Comparison of ENCODE assay signal across 26 mouse cellular contexts in genomic region chr13:18797555-18797954, GRCm38 (mm10).
DNase-seq lines count a peak whose midpoint lies in the region; ATAC-seq and TF ChIP-seq lines count a peak whose summit lies in the region.
"Had no signal": no experiment of that assay in that cellular context is flagged by ENCODE, and none has a peak within 500 bp of the region (broad histone marks: within the 10 kb centered on the region; RNA-seq: fewer than 3 reads in every experiment).

No protein-coding gene starts in this region.

- intact Hi-C loops in heart, postnatal 14 days (cut with DNase I): no loop called here

- no peaks in the 10 kb centered on the region for H3K4me1 ChIP-seq in heart, embryonic 12.5 days (replicated peaks)
- no peaks in the 10 kb centered on the region for H3K4me1 ChIP-seq in midbrain, embryonic 14.5 days (ENCODE audit: control insufficient read depth, insufficient read depth, low read length)
- no peaks in the 10 kb centered on the region for H3K4me1 ChIP-seq in midbrain, postnatal 0 days (ENCODE audit: insufficient read depth, low read length)
- H3K4me1 ChIP-seq in midbrain, embryonic 16.5 days (ENCODE audit: control insufficient read depth, insufficient read depth, low read length): no peaks in the 10 kb centered on the region
- H3K4me1 ChIP-seq: heart, embryonic 10.5 days; hindbrain, embryonic 10.5 days; hindbrain, embryonic 15.5 days; liver, embryonic 15.5 days; neural tube, embryonic 13.5 days; stomach, embryonic 15.5 days had no signal

- WGBS in heart, embryonic 12.5 days: 79% methylated on average over 5 of the region's 5 CpGs
- 92% methylated on average over 5 of the region's 5 CpGs for WGBS in midbrain, embryonic 14.5 days
- 89% methylated on average over 5 of the region's 5 CpGs for WGBS in midbrain, postnatal 0 days
- 88% methylated on average over 5 of the region's 5 CpGs for WGBS in midbrain, embryonic 16.5 days

- DNase-seq in adrenal gland, postnatal 14 days: peak; percentile 8
- DNase-seq in adrenal gland, postnatal 4 days (ENCODE audit: low spot score in 2 of 2): no peak
- DNase-seq in heart, postnatal 14 days: no peak
- DNase-seq in midbrain, embryonic 14.5 days: no peak
- DNase-seq in midbrain, postnatal 0 days (ENCODE audit: low spot score): no peak
- DNase-seq: cerebellum, adult 11-12 months; cerebellum, adult 9-11 months; kidney, adult 11 months; kidney, postnatal 14 days; layer of hippocampus, adult 9-11 months; lung, embryonic 14.5 days; lung, postnatal 36 days; retina, postnatal 1 day; right cerebral cortex, postnatal 25 days had no signal

- 0 out of 2 replicates have a peak, but pooled peaks have one; percentile 36 for ATAC-seq in heart, embryonic 12.5 days (ENCODE audit: insufficient number of reproducible peaks, low FRiP score)
- ATAC-seq in midbrain, embryonic 14.5 days (ENCODE audit: low FRiP score, low TSS enrichment): 0 out of 2 replicates have a peak, but pooled peaks have one; percentile 31
- ATAC-seq in midbrain, postnatal 0 days (ENCODE audit: low FRiP score): no peak
- peak; percentile 51; the same call in 1 of the 2 replicates for ATAC-seq in midbrain, embryonic 16.5 days
- ATAC-seq: forebrain, embryonic 16.5 days; inflammation-experienced regulatory T-cells, adult 6 months; Patski had no signal

- TF ChIP-seq CTCF in midbrain, postnatal 0 days (IDR thresholded peaks at IDR 0.05): no peak

- no peak overlapping the region for H3K4me3 ChIP-seq in heart, embryonic 12.5 days
- no peak overlapping the region for H3K4me3 ChIP-seq in midbrain, embryonic 14.5 days (replicated peaks; ENCODE audit: low read depth, low read length)
- H3K4me3 ChIP-seq in midbrain, postnatal 0 days (ENCODE audit: low read depth, low read length): no peak overlapping the region
- no peak overlapping the region for H3K4me3 ChIP-seq in midbrain, embryonic 16.5 days (ENCODE audit: low read depth, low read length)
- H3K4me3 ChIP-seq: embryonic facial prominence, embryonic 13.5 days; heart, embryonic 10.5 days; hindbrain, embryonic 10.5 days; hindbrain, embryonic 15.5 days; liver, embryonic 15.5 days; neural tube, embryonic 13.5 days; stomach, embryonic 15.5 days had no signal

- H3K27ac ChIP-seq in heart, embryonic 12.5 days (ENCODE audit: poor library complexity, severe bottlenecking): no peak overlapping the region
- no peak overlapping the region for H3K27ac ChIP-seq in midbrain, embryonic 14.5 days (replicated peaks; ENCODE audit: low read depth, low read length)
- H3K27ac ChIP-seq in midbrain, postnatal 0 days (ENCODE audit: low read depth, low read length): no peak overlapping the region
- no peak overlapping the region for H3K27ac ChIP-seq in midbrain, embryonic 16.5 days (ENCODE audit: low read length)
- H3K27ac ChIP-seq: embryonic facial prominence, embryonic 13.5 days; heart, embryonic 10.5 days; hindbrain, embryonic 10.5 days; hindbrain, embryonic 15.5 days; liver, embryonic 15.5 days; neural tube, embryonic 13.5 days; stomach, embryonic 15.5 days had no signal

- H3K9me3 ChIP-seq in heart, embryonic 12.5 days (replicated peaks): no peaks in the 10 kb centered on the region
- no peaks in the 10 kb centered on the region for H3K9me3 ChIP-seq in midbrain, embryonic 14.5 days (ENCODE audit: control insufficient read depth, low read length)
- H3K9me3 ChIP-seq in midbrain, postnatal 0 days (ENCODE audit: low read length): no peaks in the 10 kb centered on the region
- no peaks in the 10 kb centered on the region for H3K9me3 ChIP-seq in midbrain, embryonic 16.5 days (replicated peaks; ENCODE audit: control insufficient read depth, low read length, poor library complexity, severe bottlenecking)
- H3K9me3 ChIP-seq: embryonic facial prominence, embryonic 13.5 days; heart, embryonic 10.5 days; hindbrain, embryonic 10.5 days; hindbrain, embryonic 15.5 days; liver, embryonic 15.5 days; neural tube, embryonic 13.5 days; stomach, embryonic 15.5 days had no signal

- no peak overlapping the region for H3K9ac ChIP-seq in heart, embryonic 12.5 days
- H3K9ac ChIP-seq in midbrain, embryonic 14.5 days (replicated peaks; ENCODE audit: low read length): no peak overlapping the region
- no peak overlapping the region for H3K9ac ChIP-seq in midbrain, postnatal 0 days (replicated peaks; ENCODE audit: low read length, poor library complexity, severe bottlenecking)
- H3K9ac ChIP-seq in midbrain, embryonic 16.5 days (ENCODE audit: low read depth, low read length): no peak overlapping the region
- H3K9ac ChIP-seq: embryonic facial prominence, embryonic 13.5 days; hindbrain, embryonic 15.5 days; liver, embryonic 15.5 days; lung, embryonic 14.5 days; neural tube, embryonic 13.5 days; stomach, embryonic 15.5 days had no signal

- H3K36me3 ChIP-seq in heart, embryonic 12.5 days: peaks cover 5% of the 10 kb centered on the region; the same call in 1 of the 2 replicates
- no peaks in the 10 kb centered on the region for H3K36me3 ChIP-seq in midbrain, embryonic 14.5 days (ENCODE audit: control insufficient read depth, insufficient read depth, low read length)
- no peaks in the 10 kb centered on the region for H3K36me3 ChIP-seq in midbrain, postnatal 0 days (ENCODE audit: insufficient read depth, low read length)
- no peaks in the 10 kb centered on the region for H3K36me3 ChIP-seq in midbrain, embryonic 16.5 days (ENCODE audit: control insufficient read depth, insufficient read depth, low read length)
- H3K36me3 ChIP-seq: embryonic facial prominence, embryonic 13.5 days; heart, embryonic 10.5 days; hindbrain, embryonic 10.5 days; hindbrain, embryonic 15.5 days; liver, embryonic 15.5 days; stomach, embryonic 15.5 days had no signal

- no peak overlapping the region for H3K4me2 ChIP-seq in heart, embryonic 12.5 days
- no peak overlapping the region for H3K4me2 ChIP-seq in midbrain, embryonic 14.5 days (ENCODE audit: low read length)
- H3K4me2 ChIP-seq in midbrain, postnatal 0 days (ENCODE audit: low read depth, low read length, poor library complexity, severe bottlenecking): no peak overlapping the region
- H3K4me2 ChIP-seq in midbrain, embryonic 16.5 days (ENCODE audit: low read length): no peak overlapping the region
- H3K4me2 ChIP-seq: embryonic facial prominence, embryonic 13.5 days; hindbrain, embryonic 15.5 days; liver, embryonic 15.5 days; lung, embryonic 14.5 days; neural tube, embryonic 13.5 days; stomach, embryonic 15.5 days had no signal

- no peaks in the 10 kb centered on the region for H3K27me3 ChIP-seq in heart, embryonic 12.5 days (replicated peaks)
- H3K27me3 ChIP-seq in midbrain, embryonic 14.5 days (ENCODE audit: control insufficient read depth, insufficient read depth, low read length): no peaks in the 10 kb centered on the region
- no peaks in the 10 kb centered on the region for H3K27me3 ChIP-seq in midbrain, postnatal 0 days (ENCODE audit: insufficient read depth, low read length)
- H3K27me3 ChIP-seq in midbrain, embryonic 16.5 days (ENCODE audit: control insufficient read depth, insufficient read depth, low read depth, low read length): no peaks in the 10 kb centered on the region
- H3K27me3 ChIP-seq: embryonic facial prominence, embryonic 13.5 days; hindbrain, embryonic 15.5 days; liver, embryonic 15.5 days; neural tube, embryonic 13.5 days; Patski; stomach, embryonic 15.5 days had no signal
